Mouse (Mus musculus): ENCODE data around the gene Olfr726. TPM values are rescaled to one million over a fixed set of nuclear protein-coding genes. Genes with fewer than 3 reads are reported as not detected.

The Olfr726 gene
- total RNA-seq (2015; ENCODE audit: low replicate concordance) (not detected in 2 replicates), total RNA-seq (2017; ENCODE audit: low replicate concordance) (not detected in 2 replicates)

DNA sequence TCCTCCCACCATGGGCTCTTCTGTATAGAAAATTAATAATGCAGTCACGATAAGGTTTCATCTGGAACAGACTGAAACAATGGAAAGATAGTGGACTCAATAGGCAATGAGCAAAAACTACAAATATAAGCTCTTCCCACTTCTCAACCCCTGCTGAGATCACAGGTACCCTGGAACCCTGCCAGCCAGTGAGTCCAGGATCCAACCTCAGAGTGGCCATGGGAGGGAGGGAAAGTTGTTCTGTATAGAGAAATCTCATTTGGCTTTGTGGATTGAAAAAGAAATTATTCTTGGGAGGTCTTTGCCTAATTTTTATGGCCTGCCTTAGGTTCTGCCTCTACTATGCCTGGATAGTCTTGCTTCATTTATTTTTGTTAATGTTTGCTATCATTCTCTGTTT, at the start of gene Olfr726:
Gene Olfr726 (minus strand): TSS at position 101 of the 400 bp plus-strand sequence.
- ATAC-seq (replicated peaks; ENCODE audit: low FRiP score, poor library complexity, severe bottlenecking) = no peak

DNA sequence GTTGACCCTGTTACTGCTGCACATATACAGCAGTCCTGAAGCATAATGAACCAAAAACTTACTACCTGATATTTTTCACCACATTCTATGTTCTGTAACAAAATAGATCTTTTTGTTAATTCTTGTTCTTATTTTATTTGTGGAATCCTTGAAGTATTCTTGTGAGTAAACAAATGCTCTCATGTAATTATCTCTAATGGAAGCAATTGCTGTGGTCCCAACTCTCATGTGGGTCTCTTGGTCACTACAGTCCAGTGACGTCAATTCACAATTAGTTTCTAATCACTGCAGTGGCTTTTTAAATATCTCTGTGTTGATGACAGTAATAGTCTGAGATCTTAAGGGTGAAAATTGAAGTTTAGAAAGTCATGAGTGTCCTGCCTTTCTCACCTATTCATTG, 32.1 kb upstream of the Olfr726 start, which contains the start of gene Olfr727:
Gene Olfr727 (plus strand): TSS at position 301 of the 400 bp plus-strand sequence.
- no peak for ATAC-seq (replicated peaks; ENCODE audit: low FRiP score, poor library complexity, severe bottlenecking)

DNA sequence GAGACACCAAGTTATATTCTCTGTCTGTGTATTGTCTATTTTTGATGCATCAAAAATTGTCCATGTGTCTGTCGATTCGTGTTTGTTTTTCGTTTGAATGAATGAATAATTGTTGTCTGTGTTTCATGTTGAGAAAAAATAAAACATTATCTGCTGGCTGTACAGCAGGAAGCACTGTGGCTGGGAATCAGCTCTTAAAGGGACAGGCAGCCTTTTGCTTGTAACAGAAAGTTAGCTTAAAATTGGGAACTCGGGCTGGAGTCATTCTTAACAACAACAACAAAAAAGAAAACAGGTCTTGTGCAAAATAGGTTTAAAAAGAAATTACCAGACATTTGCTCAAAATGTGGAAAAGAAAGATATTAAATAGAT, 28.0 kb downstream of the Olfr726 start:
- no peak for ATAC-seq (replicated peaks; ENCODE audit: low FRiP score, poor library complexity, severe bottlenecking)

DNA sequence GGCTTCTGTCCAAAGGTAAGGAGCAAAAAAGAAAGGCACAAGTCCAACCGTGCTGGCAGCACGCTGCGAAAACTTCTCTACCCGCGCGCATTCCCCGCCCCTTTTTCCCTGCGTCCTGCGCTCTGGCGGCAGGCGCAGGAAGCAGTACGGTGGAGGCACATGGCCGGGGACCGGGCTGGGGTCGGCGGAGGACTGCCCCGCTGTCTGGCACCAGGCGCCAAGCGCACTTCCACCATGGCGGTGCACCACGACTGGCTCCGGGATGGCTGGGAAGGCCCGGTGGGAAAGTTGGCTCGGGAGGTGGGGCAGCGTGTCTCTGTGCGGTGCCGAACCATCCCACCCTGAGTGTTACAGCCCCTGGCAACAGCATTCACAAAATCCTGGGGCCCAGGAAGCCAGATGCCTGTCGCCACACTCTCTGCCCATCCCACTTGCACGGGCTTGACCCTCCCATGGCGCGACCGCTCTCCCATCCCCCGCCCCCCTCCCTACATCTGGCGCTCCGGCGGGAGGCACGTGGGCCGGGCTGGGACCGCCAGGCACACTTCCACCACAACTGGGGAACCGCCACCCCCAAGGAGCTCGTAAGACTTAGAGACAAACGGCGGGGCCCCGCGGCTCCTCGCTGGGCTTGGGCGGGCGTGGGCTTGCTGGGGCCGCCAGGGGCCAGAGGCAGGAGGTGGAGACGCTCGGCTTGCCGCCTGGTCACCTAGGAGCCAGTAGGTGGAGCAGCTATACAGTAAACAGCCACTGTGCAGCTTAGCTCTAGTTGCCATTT, 28.6 kb downstream of the Olfr726 start:
- ATAC-seq (replicated peaks; ENCODE audit: low FRiP score, poor library complexity, severe bottlenecking) = no peak; the same call in 1 of the 2 replicates

DNA sequence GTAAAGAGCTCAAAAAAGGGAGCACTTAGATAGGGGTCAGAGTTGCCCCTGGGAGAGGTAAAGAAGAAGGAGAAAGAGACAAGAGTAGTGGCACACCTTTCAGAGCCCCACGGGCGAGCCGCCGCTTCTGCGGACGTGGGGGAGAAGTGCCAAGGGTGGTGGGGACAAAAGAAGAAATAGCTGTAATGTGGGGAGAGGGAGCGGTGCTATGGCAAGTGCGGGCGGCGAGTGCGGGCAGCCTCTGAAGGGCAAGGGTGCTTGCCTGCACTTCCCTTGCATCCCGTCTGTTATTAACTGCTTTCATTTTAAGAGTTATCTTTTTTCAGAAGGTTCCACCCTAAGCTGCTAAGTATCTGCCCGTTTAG, 29.2 kb downstream of the Olfr726 start:
- no peak for ATAC-seq (replicated peaks; ENCODE audit: low FRiP score, poor library complexity, severe bottlenecking)

DNA sequence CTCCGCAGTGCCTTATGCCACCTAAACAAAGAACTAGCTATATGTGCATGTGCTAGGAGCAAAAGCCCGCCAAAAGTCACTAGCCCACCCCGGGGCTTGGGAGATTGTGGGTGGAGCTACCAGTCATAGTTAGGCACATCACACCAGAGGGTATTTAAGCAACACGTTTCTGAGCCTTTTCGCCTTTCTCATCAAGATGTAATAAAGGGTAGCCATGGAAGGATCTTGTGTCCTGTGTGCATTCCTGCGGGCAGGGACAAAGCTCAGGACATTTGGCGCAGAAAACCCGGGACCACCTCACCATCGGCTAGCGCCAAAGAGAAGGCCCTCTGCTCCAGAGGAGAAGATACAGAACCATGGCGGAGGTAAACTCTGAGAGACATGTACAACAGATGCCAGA, 29.6 kb downstream of the Olfr726 start:
- ATAC-seq (replicated peaks; ENCODE audit: low FRiP score, poor library complexity, severe bottlenecking) = no peak

DNA sequence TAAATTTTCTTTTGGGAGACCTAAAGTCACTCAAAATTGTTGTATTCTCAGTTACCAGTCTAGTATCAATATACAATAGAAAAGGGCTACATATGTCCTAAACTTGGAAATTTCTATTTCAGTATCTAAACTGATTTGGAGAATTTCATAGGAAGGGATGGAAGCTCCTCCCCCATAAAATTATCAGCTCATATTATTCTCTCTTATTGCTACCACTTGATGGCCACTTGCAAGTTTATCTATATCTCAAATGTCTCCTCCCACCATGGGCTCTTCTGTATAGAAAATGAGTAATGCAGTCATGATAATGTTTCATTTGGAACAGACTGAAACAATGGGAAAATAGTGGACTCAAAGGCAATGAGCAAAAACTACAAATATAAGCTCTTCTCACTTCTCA, 50.5 kb downstream of the Olfr726 start, which contains the start of gene Olfr725:
Gene Olfr725 (minus strand): TSS at position 101 of the 400 bp plus-strand sequence.
- no peak for ATAC-seq (replicated peaks; ENCODE audit: low FRiP score, poor library complexity, severe bottlenecking)

Other genes starting within 250 kb of the Olfr726 start
- gene Olfr722, start 189.0 kb downstream of the Olfr726 start, total RNA-seq (2015; ENCODE audit: low replicate concordance) = not detected in 2 replicates
- not detected in 2 replicates for gene Olfr722, start 189.0 kb downstream of the Olfr726 start, total RNA-seq (2017; ENCODE audit: low replicate concordance)
- not detected in 2 replicates for gene Olfr723, start 159.2 kb downstream of the Olfr726 start, total RNA-seq (2015; ENCODE audit: low replicate concordance)
- gene Olfr723, start 159.2 kb downstream of the Olfr726 start, total RNA-seq (2017; ENCODE audit: low replicate concordance) = not detected in 2 replicates
- gene Olfr724, start 127.7 kb downstream of the Olfr726 start, total RNA-seq (2015; ENCODE audit: low replicate concordance) = not detected in 2 replicates
- not detected in 2 replicates for gene Olfr724, start 127.7 kb downstream of the Olfr726 start, total RNA-seq (2017; ENCODE audit: low replicate concordance)
- gene Olfr725, start 50.6 kb downstream of the Olfr726 start, total RNA-seq (2015; ENCODE audit: low replicate concordance) = not detected in 2 replicates
- 0.42 TPM in 1 of 2 replicates, not detected in the other for gene Olfr725, start 50.6 kb downstream of the Olfr726 start, total RNA-seq (2017; ENCODE audit: low replicate concordance)
- not detected in 2 replicates for gene Olfr727, start 32.2 kb upstream of the Olfr726 start, total RNA-seq (2015; ENCODE audit: low replicate concordance)
- gene Olfr727, start 32.2 kb upstream of the Olfr726 start, total RNA-seq (2017; ENCODE audit: low replicate concordance) = 0.98 TPM in 1 of 2 replicates, not detected in the other
- not detected in 2 replicates for gene Olfr728, start 51.7 kb upstream of the Olfr726 start, total RNA-seq (2015; ENCODE audit: low replicate concordance)
- 0.28 TPM in 1 of 2 replicates, not detected in the other for gene Olfr728, start 51.7 kb upstream of the Olfr726 start, total RNA-seq (2017; ENCODE audit: low replicate concordance)
- gene Olfr729, start 62.0 kb upstream of the Olfr726 start, total RNA-seq (2015; ENCODE audit: low replicate concordance) = not detected in 2 replicates
- 0.43 TPM in 1 of 2 replicates, not detected in the other for gene Olfr729, start 62.0 kb upstream of the Olfr726 start, total RNA-seq (2017; ENCODE audit: low replicate concordance)
- gene Olfr730, start 97.2 kb upstream of the Olfr726 start, total RNA-seq (2015; ENCODE audit: low replicate concordance) = not detected in 2 replicates
- not detected in 2 replicates for gene Olfr730, start 97.2 kb upstream of the Olfr726 start, total RNA-seq (2017; ENCODE audit: low replicate concordance)
- gene Olfr731, start 150.9 kb upstream of the Olfr726 start, total RNA-seq (2015; ENCODE audit: low replicate concordance) = not detected in 2 replicates
- not detected in 2 replicates for gene Olfr731, start 150.9 kb upstream of the Olfr726 start, total RNA-seq (2017; ENCODE audit: low replicate concordance)
- not detected in 2 replicates for gene Olfr732, start 193.3 kb upstream of the Olfr726 start, total RNA-seq (2015; ENCODE audit: low replicate concordance)
- gene Olfr732, start 193.3 kb upstream of the Olfr726 start, total RNA-seq (2017; ENCODE audit: low replicate concordance) = not detected in 2 replicates
- gene Olfr733, start 210.6 kb upstream of the Olfr726 start, total RNA-seq (2015; ENCODE audit: low replicate concordance) = not detected in 2 replicates
- not detected in 2 replicates for gene Olfr733, start 210.6 kb upstream of the Olfr726 start, total RNA-seq (2017; ENCODE audit: low replicate concordance)
- gene Olfr734, start 235.8 kb upstream of the Olfr726 start, total RNA-seq (2015; ENCODE audit: low replicate concordance) = not detected in 2 replicates
- not detected in 2 replicates for gene Olfr734, start 235.8 kb upstream of the Olfr726 start, total RNA-seq (2017; ENCODE audit: low replicate concordance)

All from erythroblast, adult 5-6 weeks (primary cell).